Mouse (Mus musculus) embryonic facial prominence, embryonic 12.5 days (tissue): ENCODE measurements around the gene Sept6. TPM values are rescaled to one million over a fixed set of nuclear protein-coding genes. Genes with fewer than 3 reads are reported as not detected.

Source experiments
- ATAC-seq: fragments of 200-750 bp; cut with Nextera tagmentation; 2 replicates; pipeline ENCODE4 v1.8.0; 2017; ENCODE audit not compliant: insufficient number of reproducible peaks, insufficient read depth, low FRiP score, low TSS enrichment
- H3K27ac ChIP-seq: fragments of 300-500 bp; sonication (generic); 2 replicates; pipeline ENCODE4 v1.5.1; 2016; ENCODE audit warnings: mild to moderate bottlenecking
- H3K27me3 ChIP-seq: fragments of 300-500 bp; sonication (generic); 2 replicates; pipeline ENCODE4 v1.6.1; 2016; ENCODE audit warnings: mild to moderate bottlenecking, moderate library complexity
- H3K36me3 ChIP-seq: fragments of 300-500 bp; sonication (generic); 2 replicates; pipeline ENCODE4 v1.6.1; 2016; ENCODE audit warnings: mild to moderate bottlenecking
- H3K4me1 ChIP-seq: fragments of 300-500 bp; sonication (generic); 2 replicates; pipeline ENCODE4 v1.6.1; 2016
- H3K4me2 ChIP-seq: fragments of 300-500 bp; sonication (generic); replicated peaks from 2 replicates; pipeline ENCODE4 v1.6.1; 2016; ENCODE audit warnings: mild to moderate bottlenecking, moderate library complexity
- H3K4me3 ChIP-seq: fragments of 300-500 bp; sonication (generic); 2 replicates; pipeline ENCODE4 v1.5.1; 2016; ENCODE audit warnings: mild to moderate bottlenecking
- H3K9ac ChIP-seq: fragments of 300-500 bp; sonication (generic); 2 replicates; pipeline ENCODE4 v1.6.1; 2016; ENCODE audit warnings: mild to moderate bottlenecking, moderate library complexity
- H3K9me3 ChIP-seq: fragments of 300-500 bp; sonication (generic); 2 replicates; pipeline ENCODE4 v1.6.1; 2016; ENCODE audit warnings: mild to moderate bottlenecking, moderate library complexity
- WGBS: fragments of 180-500 bp; shearing (Covaris S2); methylation state at CpG from one replicate; pipeline ENCODE4 v1.1.7; 2016; 5-methylcytosine and 5-hydroxymethylcytosine counted together
- polyA plus RNA-seq: library from polyadenylated mRNA; unstranded; fragments of >200 nt; fragmentation: Nextera tagmentation; extraction: Ambion mirVana; gene quantifications from 2 replicates; pipeline ENCODE4 v1.2.1, GENCODE M21; 2016

Sept6 gene
- polyA plus RNA-seq, result 49.5 and 50.2 TPM in 2 replicates

- no peaks in the 10 kb centered on the region for H3K9me3 ChIP-seq
- H3K9ac ChIP-seq, result no peak within 1 kb of the TSS
- H3K4me3 ChIP-seq, result no peak within 1 kb of the TSS
- no peak within 1 kb of the TSS for H3K4me2 ChIP-seq
- 65% methylated on average over 2 of the region's 2 CpGs for WGBS
- no peaks in the 10 kb centered on the region for H3K4me1 ChIP-seq
- no peaks in the 10 kb centered on the region for H3K27me3 ChIP-seq
- no peak for ATAC-seq
- no peaks in the 10 kb centered on the region for H3K36me3 ChIP-seq
- no peak within 1 kb of the TSS for H3K27ac ChIP-seq
Measured at GRCm38 (mm10) chrX:36991694-36992093, at the start of gene Sept6. TSS of gene Sept6 (minus strand) at chrX:36991794.

GRCm38 (mm10) chrX:37028378-37028777, 36.8 kb upstream of the Sept6 start:
- ATAC-seq, result no peak
- no peaks in the 10 kb centered on the region for H3K9me3 ChIP-seq
- WGBS, result 55% methylated on average over 3 of the region's 3 CpGs
- no peaks in the 10 kb centered on the region for H3K27me3 ChIP-seq
- no peak overlapping the region for H3K4me2 ChIP-seq
- no peaks in the 10 kb centered on the region for H3K36me3 ChIP-seq
- no peak overlapping the region for H3K4me3 ChIP-seq
- no peak overlapping the region for H3K9ac ChIP-seq
- H3K4me1 ChIP-seq, result no peaks in the 10 kb centered on the region
- H3K27ac ChIP-seq, result no peak overlapping the region

- H3K4me1 ChIP-seq, result no peaks in the 10 kb centered on the region
- no peak overlapping the region for H3K27ac ChIP-seq
- 69% methylated on average over 10 of the region's 10 CpGs for WGBS
- H3K4me3 ChIP-seq, result no peak overlapping the region
- no peak for ATAC-seq
- H3K9me3 ChIP-seq, result no peaks in the 10 kb centered on the region
- no peaks in the 10 kb centered on the region for H3K36me3 ChIP-seq
- no peak overlapping the region for H3K4me2 ChIP-seq
- H3K27me3 ChIP-seq, result no peaks in the 10 kb centered on the region
- no peak overlapping the region for H3K9ac ChIP-seq
Measured at GRCm38 (mm10) chrX:37023652-37024309, 32.2 kb upstream of the Sept6 start.

- no peaks in the 10 kb centered on the region for H3K36me3 ChIP-seq
- no peaks in the 10 kb centered on the region for H3K27me3 ChIP-seq
- no peak overlapping the region for H3K9ac ChIP-seq
- ATAC-seq, result no peak
- no peak overlapping the region for H3K27ac ChIP-seq
- no peak overlapping the region for H3K4me3 ChIP-seq
- no peaks in the 10 kb centered on the region for H3K9me3 ChIP-seq
- WGBS, result 20% methylated on average over 3 of the region's 3 CpGs
- H3K4me2 ChIP-seq, result no peak overlapping the region
- no peaks in the 10 kb centered on the region for H3K4me1 ChIP-seq
Measured at GRCm38 (mm10) chrX:37022690-37023089, 31.1 kb upstream of the Sept6 start.

GRCm38 (mm10) chrX:37019045-37019444, 27.5 kb upstream of the Sept6 start:
- H3K27ac ChIP-seq, result no peak overlapping the region
- WGBS, result 66% methylated on average over 3 of the region's 3 CpGs

GRCm38 (mm10) chrX:37018150-37018654, 26.6 kb upstream of the Sept6 start:
- Histone ChIP-seq H3K27me3 (no peaks in the 10 kb centered on the region), H3K36me3 (no peaks in the 10 kb centered on the region), H3K4me2 (no peak overlapping the region), H3K9me3 (no peaks in the 10 kb centered on the region), H3K4me1 (no peaks in the 10 kb centered on the region), H3K4me3 (no peak overlapping the region), H3K9ac (no peak overlapping the region), H3K27ac (no peak overlapping the region)
- no peak for ATAC-seq
- WGBS, result 90% methylated on average over 9 of the region's 9 CpGs

More at GRCm38 (mm10) chrX:37019045-37019444, 27.5 kb upstream of the Sept6 start:
- Histone ChIP-seq H3K4me2 (no peak overlapping the region), H3K9me3 (no peaks in the 10 kb centered on the region), H3K36me3 (no peaks in the 10 kb centered on the region), H3K27me3 (no peaks in the 10 kb centered on the region), H3K4me1 (no peaks in the 10 kb centered on the region), H3K4me3 (no peak overlapping the region), H3K9ac (no peak overlapping the region)
- no peak for ATAC-seq

- Histone ChIP-seq H3K4me2 (no peak overlapping the region), H3K4me1 (no peaks in the 10 kb centered on the region), H3K27me3 (no peaks in the 10 kb centered on the region), H3K36me3 (no peaks in the 10 kb centered on the region), H3K4me3 (no peak overlapping the region), H3K9me3 (no peaks in the 10 kb centered on the region), H3K9ac (no peak overlapping the region), H3K27ac (no peak overlapping the region)
- 66% methylated on average over 5 of the region's 5 CpGs for WGBS
- no peak for ATAC-seq
Measured at GRCm38 (mm10) chrX:37013870-37014269, 22.3 kb upstream of the Sept6 start.

- H3K4me2 ChIP-seq, result no peak overlapping the region
- 78% methylated on average over 4 of the region's 4 CpGs for WGBS
- H3K27ac ChIP-seq, result no peak overlapping the region
- no peaks in the 10 kb centered on the region for H3K27me3 ChIP-seq
- H3K4me1 ChIP-seq, result no peaks in the 10 kb centered on the region
- no peak overlapping the region for H3K4me3 ChIP-seq
- H3K9me3 ChIP-seq, result no peaks in the 10 kb centered on the region
- H3K36me3 ChIP-seq, result no peaks in the 10 kb centered on the region
- no peak for ATAC-seq
- no peak overlapping the region for H3K9ac ChIP-seq
Measured at GRCm38 (mm10) chrX:36991039-36991438, 555 bp downstream of the Sept6 start.

GRCm38 (mm10) chrX:36989752-36990404, 1.7 kb downstream of the Sept6 start:
- no peak overlapping the region for H3K9ac ChIP-seq
- H3K36me3 ChIP-seq, result no peaks in the 10 kb centered on the region
- no peaks in the 10 kb centered on the region for H3K27me3 ChIP-seq
- H3K27ac ChIP-seq, result 0 out of 2 replicates have a peak overlapping the region, but pooled peaks have one; percentile 72
- peak overlapping the region; percentile 63 for H3K4me2 ChIP-seq
- ATAC-seq, result no peak; the same call in 1 of the 2 replicates
- no peaks in the 10 kb centered on the region for H3K4me1 ChIP-seq
- H3K9me3 ChIP-seq, result no peaks in the 10 kb centered on the region
- H3K4me3 ChIP-seq, result peak overlapping the region; percentile 62
- 30% methylated on average over 7 of the region's 11 CpGs for WGBS

- ATAC-seq, result peak; percentile 92
- H3K4me2 ChIP-seq, result peak overlapping the region; percentile 63
- 17% methylated on average over 22 of the region's 29 CpGs for WGBS
- H3K9me3 ChIP-seq, result no peaks in the 10 kb centered on the region
- no peaks in the 10 kb centered on the region for H3K27me3 ChIP-seq
- H3K4me3 ChIP-seq, result peak overlapping the region; percentile 62
- H3K36me3 ChIP-seq, result no peaks in the 10 kb centered on the region
- peak overlapping the region; percentile 64 for H3K9ac ChIP-seq
- peak overlapping the region; percentile 72 for H3K27ac ChIP-seq
- no peaks in the 10 kb centered on the region; the same call in 1 of the 2 replicates for H3K4me1 ChIP-seq
Measured at GRCm38 (mm10) chrX:36989234-36989751, 2.3 kb downstream of the Sept6 start.

- Histone ChIP-seq H3K27ac (peak overlapping the region; percentile 72), H3K9me3 (no peaks in the 10 kb centered on the region), H3K4me3 (peak overlapping the region; percentile 62), H3K9ac (peak overlapping the region; percentile 64), H3K27me3 (no peaks in the 10 kb centered on the region), H3K36me3 (no peaks in the 10 kb centered on the region), H3K4me1 (no peaks in the 10 kb centered on the region; the same call in 1 of the 2 replicates), H3K4me2 (peak overlapping the region; percentile 63)
- peak; percentile 37 for ATAC-seq
- WGBS, result 26% methylated on average over 20 of the region's 23 CpGs
Measured at GRCm38 (mm10) chrX:36988754-36989153, 2.8 kb downstream of the Sept6 start.

- ATAC-seq, result no peak
- Histone ChIP-seq H3K9ac (no peak overlapping the region), H3K36me3 (no peaks in the 10 kb centered on the region), H3K27me3 (no peaks in the 10 kb centered on the region), H3K4me1 (no peaks in the 10 kb centered on the region; the same call in 1 of the 2 replicates), H3K4me2 (peak overlapping the region; percentile 63), H3K4me3 (peak overlapping the region; percentile 62), H3K27ac (no peak overlapping the region), H3K9me3 (no peaks in the 10 kb centered on the region)
- 43% methylated on average over 4 of the region's 4 CpGs for WGBS
Measured at GRCm38 (mm10) chrX:36987851-36988250, 3.7 kb downstream of the Sept6 start.
